Mouse (Mus musculus) layer of hippocampus, postnatal 36 days (tissue): ENCODE measurements at regions not wholly inside any gene's neighbourhood (a gene's known extent, or its start where the extent isn't known, plus 50 kb on each side); places are given as distances from the start of the nearest gene placed in this dataset.

Source experiments
- DNase-seq, 2 experiments: peaks; one replicate each; pipeline ENCODE4 v3.0.0; 2022

GRCm38 (mm10) chr13:30085446-30085845, 50.8 kb upstream of the Mboat1 start:
- no peak for DNase-seq

- peak; percentile 79 to 83 for DNase-seq
These were observed 51.3 kb upstream of the Mboat1 start for GRCm38 (mm10) chr13:30085005-30085404.

GRCm38 (mm10) chr13:30084386-30084785, 51.9 kb upstream of the Mboat1 start:
- no peak for DNase-seq

GRCm38 (mm10) chr13:30083949-30084348, 52.3 kb upstream of the Mboat1 start:
- no peak for DNase-seq

GRCm38 (mm10) chr13:30082761-30083160, 53.5 kb upstream of the Mboat1 start:
- no peak for DNase-seq

DNA sequence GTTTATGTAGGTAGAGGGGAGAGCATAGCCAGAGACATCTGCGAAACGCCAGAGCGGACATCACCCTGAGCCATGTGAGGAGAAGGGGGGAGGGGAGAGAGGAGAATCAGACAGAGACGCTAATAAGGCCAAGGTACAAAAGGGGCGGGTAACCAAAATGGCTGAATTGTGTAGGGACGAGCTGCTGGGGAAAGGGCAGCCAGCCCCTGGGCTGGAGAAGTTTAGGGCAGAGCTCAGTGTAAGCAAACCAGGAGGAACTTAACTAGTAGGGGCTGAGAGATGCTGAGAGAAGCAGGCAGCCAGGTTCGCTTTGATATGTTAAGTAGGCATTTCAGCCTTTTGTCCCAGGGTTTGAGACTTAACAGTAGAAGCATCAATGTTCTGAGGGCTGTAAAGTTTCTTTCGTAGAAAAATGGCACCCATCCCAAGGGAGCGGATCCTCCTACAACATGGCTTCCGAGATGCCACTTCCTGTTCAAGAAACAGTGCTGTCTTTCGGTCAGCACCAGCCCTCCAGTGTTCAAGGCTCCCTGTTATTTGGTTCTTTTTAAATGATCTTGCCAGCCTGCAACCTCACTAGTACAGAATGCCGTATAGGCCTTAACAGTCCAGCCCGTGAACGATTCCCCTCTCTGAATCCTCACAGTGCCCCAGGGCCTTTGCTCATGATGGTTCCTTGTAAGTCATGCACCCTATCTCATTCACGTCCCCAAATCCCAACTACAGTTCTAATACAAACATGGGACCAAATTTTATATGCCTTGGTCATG, 55.4 kb upstream of the Mboat1 start:
- no peak for DNase-seq

DNA sequence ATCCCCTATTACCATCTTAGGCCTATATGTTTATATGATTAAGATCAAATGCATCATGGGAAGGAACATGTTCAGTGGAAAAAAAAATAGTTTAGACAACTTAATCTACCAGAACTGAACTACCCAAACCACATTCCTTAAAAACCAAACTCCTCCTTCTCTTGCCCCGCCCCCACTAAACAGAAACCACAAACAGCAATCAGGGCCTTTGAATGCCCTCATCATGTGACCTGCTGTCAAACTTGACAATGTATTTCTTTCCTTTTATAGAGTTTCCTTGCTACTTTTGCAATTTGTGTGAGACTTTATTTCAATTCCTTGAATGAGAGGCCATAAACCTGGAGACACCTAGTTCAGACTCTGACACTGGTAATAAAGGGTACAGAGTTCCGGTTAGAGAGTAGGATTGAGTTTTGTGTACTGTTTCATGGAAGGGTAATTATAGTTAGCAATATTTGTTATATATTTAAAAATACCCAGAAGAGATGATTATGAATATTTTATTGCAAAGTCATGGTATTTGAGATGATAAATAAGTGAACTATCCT, 61.7 kb upstream of the Mboat1 start:
- DNase-seq = no peak

DNA sequence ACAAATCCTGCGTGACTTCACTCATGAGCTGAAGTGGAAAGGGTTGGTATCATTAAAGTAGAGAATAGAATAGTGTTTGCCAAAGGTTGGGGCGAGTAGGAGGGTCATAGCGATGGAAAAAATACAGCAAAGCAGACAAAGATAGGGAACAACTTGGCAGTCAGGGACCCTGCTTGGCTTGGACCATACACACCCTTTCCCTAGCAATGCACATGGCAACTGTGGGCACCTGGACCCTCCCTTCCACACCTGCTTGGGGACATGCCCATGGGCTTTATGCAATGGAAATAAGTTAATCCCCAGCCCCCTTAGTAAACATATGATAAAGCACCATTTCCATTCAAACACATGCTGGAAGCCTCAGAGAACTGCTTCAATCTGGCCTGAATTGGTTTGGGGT, 62.2 kb upstream of the Mboat1 start:
- DNase-seq = no peak

GRCm38 (mm10) chr13:30069397-30069796, 66.9 kb upstream of the Mboat1 start:
- no peak for DNase-seq

GRCm38 (mm10) chr13:30067581-30068375, 68.5 kb upstream of the Mboat1 start:
- DNase-seq = peak in 1 of 2 experiments; percentile 12

DNA sequence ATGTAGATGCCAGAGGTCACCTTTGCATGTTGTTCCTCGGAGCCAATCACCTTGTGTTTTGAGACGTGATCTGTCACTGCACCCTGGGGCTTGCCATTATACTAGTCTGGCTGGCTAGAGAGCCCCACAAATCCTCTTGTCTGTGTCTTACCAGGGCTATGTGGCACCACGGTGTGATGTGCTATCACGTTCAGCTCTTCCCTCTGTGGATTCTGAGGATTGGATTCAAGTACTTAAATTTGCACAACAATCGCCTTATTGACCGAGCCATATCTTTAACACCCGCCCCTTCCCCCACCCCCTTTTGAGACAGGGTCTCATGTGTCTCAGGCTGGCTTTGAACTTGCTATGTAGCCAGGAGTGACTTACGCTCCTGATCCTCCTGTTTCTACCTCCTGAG, 70.8 kb upstream of the Mboat1 start:
- DNase-seq = no peak

DNA sequence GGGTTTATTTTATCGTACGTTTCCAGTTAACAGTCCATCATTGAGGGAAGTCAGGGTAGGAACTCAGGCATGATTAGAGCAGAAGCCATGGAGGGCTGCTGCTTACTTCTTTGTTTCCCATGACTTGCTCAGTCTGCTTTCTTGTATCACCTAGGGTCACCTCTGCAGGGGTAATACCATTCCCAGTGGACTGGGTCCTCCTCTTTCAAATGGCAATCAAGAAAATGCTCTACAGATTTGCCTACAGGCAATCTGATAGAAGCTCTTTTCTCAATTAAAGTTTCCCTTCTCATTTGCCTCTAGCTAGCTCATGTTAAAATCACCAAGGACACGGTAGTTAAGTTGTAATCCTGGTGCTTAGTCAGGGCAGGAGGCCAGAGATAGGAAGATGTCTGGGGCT, 72.5 kb upstream of the Mboat1 start:
- no peak for DNase-seq

DNA sequence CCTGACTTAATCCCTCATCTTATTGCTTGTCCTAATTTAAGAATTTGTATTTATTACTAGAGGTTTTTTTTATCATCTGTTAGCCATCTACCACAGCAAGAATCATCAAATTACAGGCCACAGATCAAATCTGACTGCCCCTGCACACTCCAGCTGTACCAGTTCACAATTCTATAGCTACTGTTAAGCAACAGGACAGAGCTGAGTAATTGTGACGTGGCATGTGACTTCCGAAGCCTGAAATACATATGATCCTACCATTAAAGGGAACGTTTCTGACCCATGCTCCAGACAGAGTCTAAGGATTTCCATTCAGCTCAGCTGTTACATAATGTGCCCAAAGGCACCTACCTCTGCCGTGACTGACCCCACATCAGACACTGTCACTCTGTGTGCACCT, 74.0 kb upstream of the Mboat1 start:
- DNase-seq = no peak

DNA sequence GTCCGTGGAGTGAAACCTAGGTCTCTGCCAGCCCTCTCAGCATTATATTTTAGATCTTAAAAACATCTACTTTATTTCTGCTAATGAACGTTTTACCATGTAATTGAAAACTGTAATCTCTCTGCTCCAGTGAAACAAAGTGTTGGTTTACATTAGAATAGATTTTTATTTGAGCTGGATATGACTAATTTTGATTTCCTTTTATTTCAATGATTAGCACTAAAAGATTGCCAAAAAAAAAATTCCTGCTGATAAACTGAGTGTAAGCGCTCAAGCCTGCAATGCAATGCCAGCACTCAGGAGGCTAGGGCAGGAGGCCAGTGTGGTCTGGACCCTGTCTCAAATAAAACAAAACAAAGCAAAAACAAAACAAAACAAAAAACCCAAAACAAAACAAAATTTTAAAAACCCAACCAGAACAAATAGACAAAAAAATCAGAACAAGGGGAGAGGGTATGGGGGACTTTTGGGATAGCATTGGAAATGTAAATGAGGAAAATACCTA, 69.3 kb upstream of the E2f3 start:
- DNase-seq = no peak

DNA sequence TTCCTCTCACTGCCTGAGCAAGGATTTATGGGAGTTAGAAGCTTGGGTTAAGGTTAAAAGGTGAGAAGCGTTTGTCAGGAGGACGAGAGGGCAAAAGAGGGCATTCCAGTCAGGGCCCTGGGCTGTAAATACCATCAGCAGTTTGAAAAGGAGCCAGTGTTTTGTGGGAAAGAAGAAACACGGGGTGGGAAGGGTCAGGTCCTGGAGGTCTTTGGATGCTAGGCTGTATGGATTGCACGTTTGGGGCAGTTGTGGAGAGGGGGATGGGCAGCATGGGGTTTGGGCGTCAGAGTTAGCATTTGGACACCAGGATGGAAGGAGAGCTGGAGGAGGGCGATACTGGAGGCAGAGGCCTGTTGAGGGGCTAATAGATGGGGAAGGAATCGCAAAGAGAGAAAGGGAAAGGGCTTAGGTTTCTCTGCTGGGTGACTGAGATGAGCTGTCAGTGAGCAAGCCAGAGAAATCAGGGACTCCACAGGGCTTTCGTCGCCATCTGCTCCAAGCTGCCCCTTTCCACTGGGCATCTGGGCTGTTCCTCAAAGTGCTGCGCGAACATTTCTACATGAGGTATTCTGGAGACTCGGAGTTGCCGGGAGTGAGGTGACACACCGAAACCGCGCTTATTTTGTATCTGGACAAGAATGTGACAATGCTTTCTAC, 66.2 kb upstream of the E2f3 start:
- DNase-seq = no peak

DNA sequence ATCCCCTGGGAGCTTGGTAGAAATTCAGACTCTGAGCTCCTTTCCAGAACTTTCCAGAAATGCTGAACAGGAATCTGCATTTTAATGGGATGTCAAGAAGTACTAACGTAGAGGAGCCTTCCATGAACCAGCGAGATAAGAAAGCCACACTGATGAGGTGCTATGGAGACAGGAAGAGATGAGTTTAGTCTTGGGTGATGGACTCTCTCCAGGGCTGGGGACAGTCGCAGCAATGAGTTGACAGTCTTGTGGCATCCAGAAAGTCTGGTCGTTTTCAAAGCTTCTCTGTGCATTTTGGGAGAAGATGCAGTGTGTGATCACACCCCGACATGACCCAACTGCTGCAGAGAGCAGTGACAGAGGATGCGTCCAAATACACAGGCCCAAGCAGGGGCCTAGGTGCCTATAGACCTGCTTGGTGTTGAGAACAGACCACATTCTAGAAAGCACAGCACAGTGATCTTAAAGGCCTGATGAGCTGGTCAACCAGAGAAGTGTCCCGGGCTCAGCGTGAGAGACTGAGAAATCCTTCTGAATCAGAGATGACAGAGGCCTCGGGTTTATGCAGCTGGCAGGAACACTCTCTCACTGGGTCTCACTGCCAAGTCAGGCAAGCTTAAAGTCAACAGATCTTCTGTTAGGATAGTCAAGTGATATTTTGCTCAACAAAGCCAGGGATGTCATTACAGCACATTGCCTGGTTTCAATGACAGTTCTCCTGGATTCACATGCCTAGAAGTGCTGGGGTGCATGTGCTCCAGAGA, 65.1 kb upstream of the E2f3 start:
- no peak for DNase-seq

DNA sequence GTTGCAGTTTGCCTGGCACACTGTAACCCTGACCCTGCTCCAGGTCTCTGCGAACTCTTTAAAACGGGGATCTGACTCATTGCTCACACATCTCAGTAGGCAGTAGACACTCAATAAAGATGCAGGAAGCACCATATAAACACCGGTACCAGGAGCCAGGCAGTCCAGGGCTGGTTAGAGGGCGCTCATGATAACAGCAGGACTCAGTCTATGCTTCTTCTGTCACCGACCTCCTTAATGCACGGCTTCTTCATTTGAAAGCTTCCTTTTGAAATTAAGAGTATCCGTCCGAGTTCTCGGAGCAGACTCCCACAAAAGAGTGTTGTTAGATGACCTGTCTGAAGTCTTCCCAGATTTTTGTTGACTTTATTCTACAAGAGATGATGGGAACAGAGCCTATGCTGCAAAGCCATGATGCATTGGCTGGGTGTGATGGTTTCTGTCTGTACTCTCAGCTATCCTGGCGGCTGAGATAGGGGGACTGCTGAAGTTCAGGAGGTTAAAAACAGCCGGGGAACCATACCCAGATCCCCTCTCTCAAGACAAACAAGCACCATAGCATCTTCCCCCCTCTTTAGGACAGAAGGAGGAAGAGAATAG, 62.5 kb upstream of the E2f3 start:
- no peak for DNase-seq

DNA sequence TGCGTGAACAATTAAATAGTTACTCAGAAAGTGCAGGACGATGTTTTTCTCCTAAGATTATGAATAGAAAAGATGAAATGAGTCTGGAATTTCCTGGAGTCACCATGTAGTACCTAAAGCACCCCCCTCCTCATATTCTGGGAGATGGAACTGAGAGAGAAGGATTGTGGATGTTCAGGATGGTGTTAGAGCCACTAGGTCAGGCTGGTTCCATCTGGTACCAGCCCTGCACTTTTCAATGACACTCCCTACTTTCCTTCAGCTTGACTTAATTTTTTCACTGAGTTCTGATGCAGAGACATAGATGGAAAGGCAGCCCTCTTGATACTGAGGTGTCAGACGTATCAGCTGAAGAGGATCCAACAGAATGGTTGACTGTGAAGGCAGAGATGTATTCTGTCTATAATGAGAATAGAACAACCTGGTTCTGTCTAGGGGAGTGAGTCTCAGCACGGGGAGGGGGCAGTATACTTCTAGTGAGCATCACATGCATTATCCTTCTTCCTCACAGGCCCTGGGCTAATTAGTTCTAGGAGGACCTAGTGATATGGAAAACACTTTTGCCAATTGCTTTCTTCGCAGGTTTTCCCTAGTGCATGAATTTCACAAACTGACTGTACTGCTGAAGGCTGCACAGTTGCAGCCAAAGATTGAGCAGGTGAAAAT, 60.8 kb upstream of the E2f3 start:
- DNase-seq = no peak

DNA sequence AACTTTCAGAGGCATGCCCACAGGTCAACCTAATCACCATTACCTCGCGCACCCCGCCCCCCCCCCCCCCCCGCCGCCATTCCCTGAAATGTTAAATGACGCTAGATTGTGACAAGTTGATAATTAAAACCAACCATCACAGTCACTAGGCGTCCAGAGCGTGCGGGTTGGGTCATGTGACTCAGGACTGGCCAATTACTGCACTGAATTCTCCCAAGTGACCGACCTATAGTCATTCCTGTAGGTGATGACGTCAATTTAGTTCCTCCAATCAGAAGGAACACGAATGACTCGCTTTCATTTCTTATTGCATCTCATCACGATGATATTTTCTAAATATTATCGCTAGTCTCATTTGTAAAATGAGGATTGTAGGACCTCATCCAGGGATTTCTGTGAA, 60.2 kb upstream of the E2f3 start:
- DNase-seq = no peak

GRCm38 (mm10) chr13:30045225-30045624, 59.4 kb upstream of the E2f3 start:
- DNase-seq = no peak

- DNase-seq = no peak
These were observed 58.9 kb upstream of the E2f3 start for GRCm38 (mm10) chr13:30044790-30045189.
